Mouse (Mus musculus): ENCODE data around the gene Omp.

- TF ChIP-seq CTCF (conservative IDR thresholded peaks at IDR 0.05; ENCODE audit: low read length) (no peak), POU5F1 (IDR thresholded peaks at IDR 0.05; ENCODE audit: borderline replicate concordance, low read length) (no peak), NANOG (IDR thresholded peaks at IDR 0.05; ENCODE audit: borderline replicate concordance, low read length) (no peak)
Observed at GRCm38 (mm10) chr7:98157636-98158332, 12.5 kb upstream of the Omp start.
